Mouse (Mus musculus) hindbrain, postnatal 0 days (tissue): Measurements from ENCODE around the gene Slc2a10. TPM values are rescaled to one million over a fixed set of nuclear protein-coding genes. Genes with fewer than 3 reads are reported as not detected.
"Not testable (repeated sequence)": the region's sequence is repeated elsewhere in the genome, so short reads cannot be mapped to it uniquely, and the experiment has no call there.

Experiments used
- ATAC-seq: fragments of 200-750 bp; cut with Nextera tagmentation; 2 replicates; pipeline ENCODE4 v1.8.0; 2017; ENCODE audit warnings: mild to moderate bottlenecking, moderate TSS enrichment, moderate library complexity
- DNase-seq: peaks from one replicate; pipeline ENCODE4 v3.0.0-alpha.2; 2015; ENCODE audit warnings: low spot score
- H3K27ac ChIP-seq: fragments of 300-500 bp; sonication (generic); 2 replicates; pipeline ENCODE4 v1.5.1; 2014; ENCODE audit warnings: mild to moderate bottlenecking
- H3K27me3 ChIP-seq: fragments of 300-500 bp; sonication (generic); 2 replicates; pipeline ENCODE4 v1.6.1; 2014; ENCODE audit warnings: low read length, mixed read lengths; ENCODE audit not compliant: insufficient read depth
- H3K36me3 ChIP-seq: fragments of 300-500 bp; sonication (generic); 2 replicates; pipeline ENCODE4 v1.6.1; 2014; ENCODE audit warnings: low read length, mixed read lengths; ENCODE audit not compliant: insufficient read depth
- H3K4me1 ChIP-seq: fragments of 300-500 bp; sonication (generic); 2 replicates; pipeline ENCODE4 v1.6.1; 2014; ENCODE audit warnings: antibody characterized with exemption, low read length, mixed read lengths; ENCODE audit not compliant: insufficient read depth
- H3K4me2 ChIP-seq: fragments of 300-500 bp; sonication (generic); 2 replicates; pipeline ENCODE4 v1.6.1; 2014; ENCODE audit warnings: low read depth, mild to moderate bottlenecking, low read length, moderate library complexity, mixed read lengths
- H3K4me3 ChIP-seq: fragments of 300-500 bp; sonication (generic); 2 replicates; pipeline ENCODE4 v1.5.1; 2014; ENCODE audit warnings: low read length
- H3K9ac ChIP-seq: fragments of 300-500 bp; sonication (generic); replicated peaks from 2 replicates; pipeline ENCODE4 v1.6.1; 2014; ENCODE audit warnings: mild to moderate bottlenecking, low read length, moderate library complexity, mixed read lengths
- H3K9me3 ChIP-seq: fragments of 300-500 bp; sonication (generic); 2 replicates; pipeline ENCODE4 v1.6.1; 2016; ENCODE audit warnings: low read length, mixed read lengths
- CTCF ChIP-seq: IDR thresholded peaks from 2 replicates; pipeline ENCODE4 v1.5.1; 2016; ENCODE audit warnings: antibody characterized with exemption, control low read depth, low read depth
- WGBS: fragments of 180-500 bp; shearing (Covaris S2); extraction: QIAGEN DNeasy Blood & Tissue Kit; methylation state at CpG from one replicate; pipeline ENCODE4 v1.1.7; 2014; 5-methylcytosine and 5-hydroxymethylcytosine counted together
- polyA plus RNA-seq: library from polyadenylated mRNA; unstranded; fragments of >200 nt; fragmentation: Nextera tagmentation; extraction: Ambion mirVana; gene quantifications from 2 replicates; pipeline ENCODE4 v1.2.1, GENCODE M21; 2015
- total RNA-seq: library from RNA; depleted of rRNA; stranded (reverse); fragments of >200 nt; gene quantifications from 2 replicates; pipeline ENCODE4 v1.2.3, GENCODE M21; 2014

The Slc2a10 gene
- total and polyA plus RNA-seq, 2 experiments from 2014 or later: 2.8 to 4.5 TPM

DNA sequence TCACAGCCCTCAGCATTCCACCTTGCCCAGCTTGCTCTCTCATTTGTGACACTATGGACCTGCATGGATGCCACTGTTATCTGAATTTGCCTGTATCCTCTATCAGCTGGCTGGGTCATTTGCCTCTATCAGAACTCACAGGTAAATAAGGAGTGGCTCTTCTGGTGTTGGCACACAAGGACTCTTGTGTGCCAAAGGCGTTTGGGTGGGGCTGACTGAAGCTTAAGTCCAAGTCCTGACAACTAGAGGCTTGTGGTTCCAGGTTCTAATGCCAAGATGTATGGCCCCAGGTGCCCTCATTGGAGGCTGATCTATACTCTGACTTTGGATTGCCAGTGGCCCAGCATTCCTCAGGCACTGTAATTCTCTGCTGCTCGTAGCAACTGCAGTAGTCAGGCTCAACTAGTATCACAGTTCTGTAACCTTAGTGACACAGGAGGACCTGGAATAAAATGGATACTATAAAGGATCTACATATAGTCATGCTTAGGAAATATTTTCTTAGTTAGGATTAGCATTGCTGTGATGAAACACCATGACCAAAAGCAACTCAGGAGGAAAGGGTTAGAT lies 5.8 kb upstream of the Slc2a10 start:
- Histone ChIP-seq H3K9ac (no peak overlapping the region), H3K9me3 (no peaks in the 10 kb centered on the region), H3K27me3 (no peaks in the 10 kb centered on the region; the same call in 1 of the 2 replicates), H3K36me3 (no peaks in the 10 kb centered on the region), H3K4me2 (no peak overlapping the region), H3K4me3 (no peak overlapping the region), H3K4me1 (peaks cover 5% of the 10 kb centered on the region; the same call in 1 of the 2 replicates), H3K27ac (no peak overlapping the region)
- 75% methylated on average over 2 of the region's 2 CpGs for WGBS
- DNase-seq (no peak), ATAC-seq (no peak)
- TF ChIP-seq CTCF: no peak

GRCm38 (mm10) chr2:165498816-165499215 lies 4.8 kb upstream of the Slc2a10 start:
- no peak for TF ChIP-seq CTCF
- Histone ChIP-seq H3K9me3 (no peaks in the 10 kb centered on the region), H3K27me3 (no peaks in the 10 kb centered on the region; the same call in 1 of the 2 replicates), H3K9ac (no peak overlapping the region), H3K4me2 (no peak overlapping the region), H3K36me3 (no peaks in the 10 kb centered on the region), H3K4me3 (no peak overlapping the region), H3K4me1 (peaks cover 10% of the 10 kb centered on the region; the same call in 1 of the 2 replicates), H3K27ac (no peak overlapping the region)
- WGBS: 72% methylated on average over 6 of the region's 6 CpGs
- DNase-seq (no peak), ATAC-seq (no peak)

DNA sequence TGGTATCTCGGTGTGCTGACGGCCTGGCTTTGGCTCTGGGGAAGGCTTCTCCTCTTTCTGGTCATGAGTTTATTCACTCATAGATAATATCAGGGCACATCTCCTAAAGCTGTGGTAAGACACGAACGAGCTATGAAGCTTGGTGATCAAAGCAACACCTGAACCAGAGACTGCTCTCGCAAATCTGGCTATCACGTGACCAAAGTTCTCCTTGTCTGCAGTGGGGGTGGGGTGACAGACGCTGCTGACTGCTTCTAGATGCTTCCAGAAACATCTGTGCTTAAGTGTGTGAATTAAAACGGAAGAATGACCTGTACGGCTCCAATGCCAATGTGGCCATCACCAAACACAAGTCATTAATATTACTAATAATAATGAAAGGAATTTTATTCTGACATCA lies 6.1 kb downstream of the Slc2a10 start:
- H3K4me2 ChIP-seq: no peak overlapping the region
- H3K27me3 ChIP-seq: no peaks in the 10 kb centered on the region
- TF ChIP-seq CTCF: no peak
- DNase-seq: no peak
- no peak overlapping the region for H3K27ac ChIP-seq
- peaks cover 13% of the 10 kb centered on the region; the same call in 1 of the 2 replicates for H3K4me1 ChIP-seq
- no peak for ATAC-seq
- no peak overlapping the region for H3K9ac ChIP-seq
- H3K4me3 ChIP-seq: no peak overlapping the region
- WGBS: 79% methylated on average over 9 of the region's 9 CpGs
- H3K36me3 ChIP-seq: no peaks in the 10 kb centered on the region
- H3K9me3 ChIP-seq: no peaks in the 10 kb centered on the region

- no peaks in the 10 kb centered on the region for H3K36me3 ChIP-seq
- H3K27ac ChIP-seq: no peak overlapping the region
- 37% methylated on average over 5 of the region's 5 CpGs for WGBS
- DNase-seq (no peak), ATAC-seq (no peak)
- H3K4me1 ChIP-seq: peaks cover 13% of the 10 kb centered on the region; the same call in 1 of the 2 replicates
- no peaks in the 10 kb centered on the region for H3K9me3 ChIP-seq
- no peak overlapping the region for H3K9ac ChIP-seq
- no peak overlapping the region for H3K4me2 ChIP-seq
- H3K27me3 ChIP-seq: no peaks in the 10 kb centered on the region
- H3K4me3 ChIP-seq: no peak overlapping the region
- no peak for TF ChIP-seq CTCF
These were observed 6.9 kb downstream of the Slc2a10 start for GRCm38 (mm10) chr2:165510466-165510865.

DNA sequence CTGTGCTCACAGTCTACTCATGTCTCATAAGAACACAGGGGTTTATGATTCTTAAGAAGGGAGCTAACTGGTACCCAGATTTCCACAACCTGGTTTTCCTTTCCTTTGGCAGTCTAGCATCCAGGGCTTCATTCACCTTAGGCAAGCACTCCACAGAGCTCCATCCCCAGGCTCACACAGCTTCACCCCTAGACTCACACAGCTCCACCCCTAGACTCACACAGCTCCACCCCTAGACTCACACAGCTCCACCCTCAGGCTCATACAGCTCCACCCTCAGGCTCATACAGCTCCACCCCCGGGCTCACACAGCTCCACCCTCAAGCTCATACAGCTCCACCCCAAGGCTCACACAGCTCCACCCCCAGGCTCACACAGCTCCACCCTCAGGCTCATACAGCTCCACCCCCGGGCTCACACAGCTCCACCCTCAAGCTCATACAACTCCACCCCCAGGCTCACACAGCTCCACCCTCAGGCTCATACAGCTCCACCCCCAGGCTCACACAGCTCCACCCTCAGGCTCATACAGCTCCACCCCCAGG lies 7.4 kb downstream of the Slc2a10 start:
- H3K9ac ChIP-seq, H3K36me3 ChIP-seq, H3K4me3 ChIP-seq, ATAC-seq, H3K27ac ChIP-seq, H3K9me3 ChIP-seq, H3K27me3 ChIP-seq, DNase-seq, H3K4me2 ChIP-seq: not testable (repeated sequence)
- peaks cover 13% of the 10 kb centered on the region; the same call in 1 of the 2 replicates for H3K4me1 ChIP-seq
- WGBS: 70% methylated on average over 2 of the region's 2 CpGs

GRCm38 (mm10) chr2:165511530-165511929 lies 7.9 kb downstream of the Slc2a10 start:
- DNase-seq, ATAC-seq, H3K27me3 ChIP-seq, H3K9me3 ChIP-seq, H3K27ac ChIP-seq, H3K4me2 ChIP-seq, H3K9ac ChIP-seq, H3K36me3 ChIP-seq, H3K4me3 ChIP-seq: not testable (repeated sequence)
- 87% methylated on average over 4 of the region's 4 CpGs for WGBS
- peaks cover 13% of the 10 kb centered on the region; the same call in 1 of the 2 replicates for H3K4me1 ChIP-seq

DNA sequence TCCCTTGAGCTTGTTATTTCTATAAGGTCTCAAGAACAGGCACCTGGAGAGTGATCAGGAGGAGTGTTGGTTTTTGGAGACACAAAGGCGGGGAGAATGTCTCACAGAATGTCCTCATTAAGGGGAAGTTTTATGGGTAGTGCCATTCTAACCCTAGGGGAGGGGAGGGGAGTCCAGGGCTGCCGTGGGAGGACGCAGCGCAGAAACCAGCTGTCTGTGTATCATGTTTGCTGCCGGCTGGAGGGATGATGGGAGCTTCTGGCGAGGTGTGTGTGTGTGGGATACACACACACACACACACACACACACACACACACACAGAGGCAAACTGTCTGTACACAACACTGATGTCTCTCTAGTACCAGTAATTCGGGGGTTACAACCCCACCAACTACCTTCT lies 8.8 kb downstream of the Slc2a10 start:
- H3K27ac ChIP-seq: no peak overlapping the region
- TF ChIP-seq CTCF: no peak
- no peaks in the 10 kb centered on the region for H3K36me3 ChIP-seq
- DNase-seq: no peak
- 44% methylated on average over 7 of the region's 7 CpGs for WGBS
- no peaks in the 10 kb centered on the region for H3K27me3 ChIP-seq
- H3K4me1 ChIP-seq: peaks cover 13% of the 10 kb centered on the region; the same call in 1 of the 2 replicates
- H3K9ac ChIP-seq: no peak overlapping the region
- no peak for ATAC-seq
- H3K9me3 ChIP-seq: no peaks in the 10 kb centered on the region
- H3K4me2 ChIP-seq: no peak overlapping the region
- H3K4me3 ChIP-seq: no peak overlapping the region
